Mouse (Mus musculus) ovary, postnatal 14 days (tissue): ENCODE results near the gene Btn2a2.

Source experiments
- DNase-seq: peaks from one replicate; pipeline ENCODE4 v3.0.0; 2022; ENCODE audit warnings: low spot score

Btn2a2 gene

GRCm38 (mm10) chr13:23448758-23449157 lies 39.9 kb downstream of the Btn2a2 start:
- DNase-seq, result no peak

DNA sequence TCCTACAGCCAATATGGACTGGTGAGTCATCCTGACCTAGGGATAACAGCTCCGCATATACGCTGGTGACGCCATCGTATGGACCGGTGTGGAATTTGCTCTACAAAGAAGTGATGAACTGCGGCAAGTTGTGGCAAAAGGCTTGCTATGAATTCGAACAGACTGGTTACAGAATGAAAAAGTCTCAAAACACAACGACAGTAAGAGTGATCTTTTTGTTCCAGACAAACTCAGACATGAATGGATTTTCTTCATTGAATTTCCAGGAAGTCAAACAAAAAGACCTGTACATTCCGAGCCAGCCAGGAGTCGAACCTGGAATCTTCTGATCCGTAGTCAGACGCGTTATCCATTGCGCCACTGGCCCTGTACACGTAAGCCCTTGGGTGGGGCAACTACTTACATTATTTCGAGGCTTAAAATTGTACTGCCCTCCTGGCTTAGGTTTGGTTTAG lies 42.1 kb downstream of the Btn2a2 start:
- DNase-seq, result peak; percentile 77

- DNase-seq, result peak; percentile 93
These were observed 42.9 kb downstream of the Btn2a2 start for GRCm38 (mm10) chr13:23445561-23446320.

- DNase-seq, result no peak
These were observed 43.5 kb downstream of the Btn2a2 start for GRCm38 (mm10) chr13:23445156-23445555.

- no peak for DNase-seq
These were observed 44.2 kb downstream of the Btn2a2 start for GRCm38 (mm10) chr13:23444451-23444850.

DNA sequence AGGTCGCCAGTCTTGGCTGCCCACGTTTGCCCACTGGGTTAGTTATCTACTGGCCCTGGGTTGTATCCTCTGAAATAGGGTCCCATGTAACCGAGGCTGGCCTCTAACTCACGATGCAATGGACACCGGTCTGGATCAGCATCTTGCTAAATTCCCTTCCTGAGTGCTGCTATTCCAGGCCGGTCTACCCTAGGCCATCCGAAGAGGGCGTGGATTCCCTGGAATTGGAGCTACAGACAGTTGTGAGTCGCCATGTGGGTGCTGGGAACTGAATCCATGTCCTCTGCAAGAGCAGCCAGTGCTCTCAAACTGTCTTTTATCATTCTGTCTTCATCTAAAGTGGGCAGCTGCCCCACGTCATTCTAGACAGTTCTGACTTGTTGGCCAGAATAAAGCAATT lies 48.8 kb downstream of the Btn2a2 start:
- DNase-seq, result no peak

- DNase-seq, result peak; percentile 43
These were observed 50.1 kb downstream of the Btn2a2 start for GRCm38 (mm10) chr13:23438521-23438920.

DNA sequence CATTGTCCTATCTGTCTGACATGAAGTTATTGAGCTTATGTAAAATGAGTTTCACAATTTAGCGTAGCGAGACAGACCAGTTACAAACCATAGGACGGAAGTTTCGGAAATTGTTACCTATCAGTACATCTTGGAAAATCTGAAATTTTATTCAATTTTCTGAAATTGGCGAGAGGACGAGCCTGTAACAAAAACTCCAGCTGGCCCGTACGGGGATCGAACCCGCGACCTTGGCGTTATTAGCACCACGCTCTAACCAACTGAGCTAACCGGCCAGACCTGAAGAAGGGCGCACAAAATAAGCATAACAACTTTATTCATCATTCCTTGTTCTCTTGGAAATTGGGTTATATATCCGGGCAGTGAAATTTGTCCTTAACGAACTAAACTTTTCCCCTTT lies 50.7 kb downstream of the Btn2a2 start:
- DNase-seq, result peak; percentile 82

DNA sequence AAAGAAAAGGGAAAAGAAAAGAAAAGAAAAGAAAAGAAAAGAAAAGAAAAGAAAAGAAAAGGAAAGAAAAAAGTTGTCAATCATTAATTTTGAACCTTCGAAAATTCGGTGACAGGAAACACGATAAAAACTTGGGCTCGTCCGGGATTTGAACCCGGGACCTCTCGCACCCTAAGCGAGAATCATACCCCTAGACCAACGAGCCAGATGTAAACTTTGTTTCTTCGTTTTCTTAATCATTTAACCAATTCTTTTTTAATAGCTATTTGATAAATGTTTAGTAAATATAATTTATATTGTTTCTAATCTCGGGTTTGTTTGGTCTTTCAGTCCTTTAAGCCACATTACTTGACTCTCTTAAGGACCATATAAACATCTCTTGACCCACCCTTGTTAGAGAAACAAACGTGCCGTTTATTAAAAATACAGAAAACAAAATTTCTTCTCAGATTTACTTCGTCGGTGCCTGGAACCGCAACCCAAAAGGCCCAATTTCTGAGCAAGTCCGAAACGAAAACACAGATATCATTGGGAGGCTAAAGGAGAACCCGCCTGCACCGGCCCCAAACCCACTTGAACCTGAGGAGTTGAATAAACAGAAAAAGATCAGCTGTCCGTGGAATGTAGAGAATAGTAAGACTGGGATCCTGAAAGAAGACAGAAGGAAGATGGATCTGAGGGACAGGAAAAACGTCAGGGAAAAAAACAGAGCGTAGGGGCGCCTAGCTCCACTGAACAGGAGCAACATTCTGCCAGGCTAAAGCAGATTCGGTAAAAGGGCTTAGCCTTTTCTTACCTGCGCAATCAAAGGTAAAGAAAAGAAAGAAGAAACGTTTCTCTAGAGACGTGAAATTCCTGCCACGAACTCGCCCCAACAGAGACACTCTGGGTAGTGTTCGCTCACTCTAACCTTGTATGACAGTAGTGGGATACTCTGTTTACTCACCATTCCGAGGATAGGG lies 51.5 kb downstream of the Btn2a2 start:
- peak; percentile 46 for DNase-seq

- peak; percentile 52 for DNase-seq
These were observed 52.4 kb downstream of the Btn2a2 start for GRCm38 (mm10) chr13:23436231-23436661.

GRCm38 (mm10) chr13:23435676-23436075 lies 53.0 kb downstream of the Btn2a2 start:
- no peak for DNase-seq

GRCm38 (mm10) chr13:23435241-23435640 lies 53.4 kb downstream of the Btn2a2 start:
- DNase-seq, result no peak

- no peak for DNase-seq
These were observed 54.2 kb downstream of the Btn2a2 start for GRCm38 (mm10) chr13:23434426-23434825.

GRCm38 (mm10) chr13:23433801-23434200 lies 54.9 kb downstream of the Btn2a2 start:
- no peak for DNase-seq

DNA sequence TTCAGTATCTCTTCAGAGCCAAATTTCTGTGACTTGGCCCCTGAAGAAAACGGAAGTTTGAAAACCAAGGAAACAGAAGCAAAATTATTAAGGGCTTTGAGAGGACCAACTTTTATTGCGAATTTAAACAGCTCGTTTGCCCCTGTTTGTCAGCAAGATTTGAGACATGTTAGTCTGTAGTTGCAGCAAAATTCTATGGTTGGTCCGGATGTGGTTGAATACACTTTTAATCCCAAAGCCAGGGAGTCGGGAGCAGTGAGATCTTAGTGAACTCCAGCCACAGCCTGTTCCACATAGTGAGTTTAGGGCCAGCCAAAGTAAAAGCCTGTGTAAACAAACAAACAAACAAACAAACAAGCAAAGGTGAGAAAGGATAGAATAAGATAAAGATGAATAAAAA lies 55.5 kb downstream of the Btn2a2 start:
- no peak for DNase-seq

- DNase-seq, result peak; percentile 98
These were observed 56.0 kb downstream of the Btn2a2 start for GRCm38 (mm10) chr13:23432562-23433201.

- DNase-seq, result peak; percentile 66
These were observed 57.3 kb downstream of the Btn2a2 start for GRCm38 (mm10) chr13:23431351-23431771.

DNA sequence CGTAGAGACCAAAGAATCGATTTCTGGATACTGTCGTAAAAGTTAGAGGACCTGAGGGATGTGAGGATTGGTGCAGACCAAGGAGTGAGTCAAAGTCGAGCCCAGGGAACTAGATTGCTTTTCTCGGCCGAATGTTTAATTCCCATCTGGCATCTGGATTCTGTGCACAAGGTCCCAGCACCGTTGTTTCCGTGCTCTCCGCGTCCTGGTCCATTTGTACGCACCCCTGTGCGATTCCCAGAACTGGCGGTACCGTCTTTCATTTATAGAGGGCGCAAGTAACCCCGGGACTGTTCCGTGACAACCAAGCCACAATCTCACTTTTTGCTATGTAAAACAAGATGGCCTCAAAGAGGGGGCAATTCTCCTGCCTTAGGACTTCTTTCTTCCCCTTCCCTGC lies 57.9 kb downstream of the Btn2a2 start:
- DNase-seq, result peak; percentile 67

DNA sequence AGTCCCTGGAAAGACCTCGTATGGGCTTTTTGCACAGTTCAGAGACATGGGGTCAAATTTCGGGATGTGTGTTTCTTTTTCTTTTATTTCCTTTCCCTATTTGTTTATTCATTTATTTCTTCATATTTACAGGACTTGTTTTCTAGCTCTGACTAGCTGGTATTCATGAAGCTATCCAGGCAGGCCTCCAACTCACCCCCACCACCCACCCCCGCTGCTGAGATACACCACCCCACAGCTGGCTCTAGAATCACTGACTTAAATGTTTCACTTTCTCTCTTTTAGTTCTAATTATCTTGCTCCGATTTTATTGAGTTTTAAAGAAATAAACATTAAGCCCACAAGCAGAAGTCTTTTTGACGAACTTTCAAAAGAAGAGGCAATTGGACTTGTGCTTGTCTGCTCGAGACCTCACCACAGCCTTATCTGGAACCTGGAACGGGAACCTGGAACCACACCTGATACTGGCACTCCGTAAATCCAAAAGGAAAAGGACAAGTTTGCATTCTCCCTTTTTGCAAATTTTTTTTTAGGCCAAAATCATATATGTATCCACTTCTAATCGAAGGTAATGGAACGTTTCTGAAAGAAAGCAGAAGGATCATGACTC lies 58.8 kb downstream of the Btn2a2 start:
- no peak for DNase-seq

GRCm38 (mm10) chr13:23428166-23428993 lies 60.3 kb downstream of the Btn2a2 start:
- no peak for DNase-seq
